Mouse (Mus musculus) kidney, postnatal 0 days (tissue): ENCODE results near the gene C1qtnf6. TPM values are rescaled to one million over a fixed set of nuclear protein-coding genes. Genes with fewer than 3 reads are reported as not detected.

Source experiments
- ATAC-seq: fragments of 200-750 bp; cut with Nextera tagmentation; replicated peaks from 2 replicates; pipeline ENCODE4 v1.8.0; 2017; ENCODE audit warnings: low read depth, moderate number of reproducible peaks, moderate TSS enrichment, moderate library complexity; ENCODE audit not compliant: low FRiP score
- DNase-seq: peaks from one replicate; pipeline ENCODE4 v3.0.0-alpha.2; 2016; ENCODE audit warnings: low spot score
- H3K27ac ChIP-seq: fragments of 300-500 bp; sonication (generic); 2 replicates; pipeline ENCODE4 v1.5.1; 2014; ENCODE audit warnings: mild to moderate bottlenecking
- H3K27me3 ChIP-seq: fragments of 300-500 bp; sonication (generic); 2 replicates; pipeline ENCODE4 v1.6.1; 2014; ENCODE audit warnings: low read length, mixed read lengths; ENCODE audit not compliant: insufficient read depth
- H3K36me3 ChIP-seq: fragments of 300-500 bp; sonication (generic); 2 replicates; pipeline ENCODE4 v1.6.1; 2014; ENCODE audit warnings: low read length, mixed read lengths; ENCODE audit not compliant: insufficient read depth
- H3K4me1 ChIP-seq: fragments of 300-500 bp; sonication (generic); replicated peaks from 2 replicates; pipeline ENCODE4 v1.6.1; 2014; ENCODE audit warnings: antibody characterized with exemption, low read length, mixed read lengths; ENCODE audit not compliant: insufficient read depth
- H3K4me2 ChIP-seq: fragments of 300-500 bp; sonication (generic); 2 replicates; pipeline ENCODE4 v1.6.1; 2014; ENCODE audit warnings: mild to moderate bottlenecking, low read length, moderate library complexity, mixed read lengths
- H3K4me3 ChIP-seq: fragments of 300-500 bp; sonication (generic); replicated peaks from 2 replicates; pipeline ENCODE4 v1.5.1; 2014; ENCODE audit warnings: low read depth, low read length
- H3K9ac ChIP-seq: fragments of 300-500 bp; sonication (generic); 2 replicates; pipeline ENCODE4 v1.6.1; 2014; ENCODE audit warnings: low read depth, low read length
- H3K9me3 ChIP-seq: fragments of 300-500 bp; sonication (generic); replicated peaks from 2 replicates; pipeline ENCODE4 v1.6.1; 2016; ENCODE audit warnings: low read length, inconsistent platforms, mixed read lengths
- CTCF ChIP-seq: IDR thresholded peaks from 2 replicates; pipeline ENCODE4 v1.5.1; 2016; ENCODE audit warnings: antibody characterized with exemption, low read depth, mild to moderate bottlenecking, moderate library complexity
- WGBS: fragments of 180-500 bp; shearing (Covaris S2); extraction: QIAGEN DNeasy Blood & Tissue Kit; methylation state at CpG from one replicate; pipeline ENCODE4 v1.1.7; 2014; 5-methylcytosine and 5-hydroxymethylcytosine counted together
- polyA plus RNA-seq: library from polyadenylated mRNA; unstranded; fragments of >200 nt; fragmentation: Nextera tagmentation; extraction: Ambion mirVana; gene quantifications from 2 replicates; pipeline ENCODE4 v1.2.1, GENCODE M21; 2015

Gene C1qtnf6
- polyA plus RNA-seq, 1 experiment from 2014 or later: 28.4 TPM

DNA sequence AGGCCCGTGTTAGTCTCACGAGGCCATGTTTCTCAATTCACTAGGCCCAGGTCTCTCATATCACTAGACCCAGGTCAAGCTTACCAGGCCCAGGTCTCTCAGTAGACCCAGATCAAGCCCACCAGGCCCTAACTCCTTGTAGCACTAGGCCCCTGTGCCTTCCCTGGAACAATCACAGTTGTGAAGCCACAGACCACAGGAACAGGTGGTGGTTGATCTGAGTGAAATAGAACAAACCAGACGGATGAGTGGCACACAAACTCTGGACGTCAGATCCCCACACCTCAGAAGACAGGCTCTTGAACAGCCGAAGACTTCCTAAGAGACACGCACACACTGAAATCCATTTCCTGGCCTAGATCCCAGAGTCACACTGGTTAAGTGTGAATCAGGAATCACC is 20.5 kb downstream of the C1qtnf6 start:
- Histone ChIP-seq H3K27ac (no peak overlapping the region), H3K9me3 (no peaks in the 10 kb centered on the region), H3K4me1 (no peaks in the 10 kb centered on the region; the same call in 1 of the 2 replicates), H3K36me3 (no peaks in the 10 kb centered on the region), H3K4me3 (no peak overlapping the region), H3K27me3 (no peaks in the 10 kb centered on the region), H3K9ac (no peak overlapping the region), H3K4me2 (no peak overlapping the region)
- ATAC-seq (no peak), DNase-seq (no peak)
- no peak for TF ChIP-seq CTCF
- WGBS: 82% methylated on average over 6 of the region's 6 CpGs

DNA sequence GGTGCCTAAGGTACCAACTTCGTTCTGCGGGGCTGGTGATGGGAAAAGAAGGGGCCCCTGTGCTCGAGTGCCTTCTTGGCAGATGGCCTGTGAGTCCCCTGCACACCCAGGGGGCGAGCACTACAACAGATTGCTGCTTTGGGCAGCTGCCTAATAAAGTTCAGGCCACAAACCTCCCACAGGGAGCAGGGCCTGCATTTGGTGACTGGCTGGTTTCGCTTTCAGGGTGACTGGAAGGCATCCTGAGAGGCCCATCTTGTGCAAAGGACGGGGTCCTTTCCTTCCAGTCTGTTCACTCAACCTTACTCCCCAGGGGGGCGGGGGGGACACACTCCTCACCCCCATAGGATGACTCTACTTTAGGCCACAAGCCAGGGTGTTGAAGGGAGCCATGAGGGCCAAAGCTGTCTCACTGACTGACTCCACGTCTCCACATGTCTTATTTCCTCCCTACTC is 21.1 kb downstream of the C1qtnf6 start:
- DNase-seq (no peak), ATAC-seq (no peak)
- Histone ChIP-seq H3K36me3 (no peaks in the 10 kb centered on the region), H3K27me3 (no peaks in the 10 kb centered on the region), H3K4me1 (no peaks in the 10 kb centered on the region; the same call in 1 of the 2 replicates), H3K4me2 (no peak overlapping the region), H3K9ac (no peak overlapping the region), H3K4me3 (no peak overlapping the region), H3K9me3 (no peaks in the 10 kb centered on the region), H3K27ac (no peak overlapping the region)
- TF ChIP-seq CTCF: no peak
- 65% methylated on average over 8 of the region's 8 CpGs for WGBS

DNA sequence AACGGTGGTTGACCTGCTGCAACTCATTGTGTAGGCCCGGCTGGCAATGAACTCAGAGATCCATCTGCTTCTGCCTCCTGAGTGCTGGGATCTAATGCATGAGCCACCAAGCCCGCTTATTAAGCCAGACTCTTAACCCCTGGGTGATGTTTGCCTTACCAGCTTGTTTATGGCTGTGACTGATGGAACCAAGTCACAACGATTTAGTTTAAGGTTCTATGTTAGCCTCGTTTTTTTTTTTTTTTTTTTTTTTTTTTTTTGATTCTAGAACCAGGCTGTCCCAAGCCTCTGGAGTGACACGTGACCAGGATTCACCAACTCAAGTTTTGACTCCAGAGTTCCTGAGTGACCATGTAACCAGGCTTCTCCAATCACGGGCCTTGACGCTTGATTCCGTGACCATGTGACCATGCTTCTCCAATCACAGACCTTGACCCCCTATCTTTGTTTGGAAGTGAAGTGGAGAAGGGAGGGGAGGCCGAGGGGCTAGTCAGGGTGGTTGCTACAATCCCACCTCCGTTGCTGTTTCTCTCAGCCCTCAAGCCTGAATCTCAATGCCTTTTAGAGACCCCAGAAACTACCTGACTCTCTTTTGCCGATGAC is 21.8 kb downstream of the C1qtnf6 start:
- no peak for TF ChIP-seq CTCF
- no peaks in the 10 kb centered on the region for H3K36me3 ChIP-seq
- H3K4me2 ChIP-seq: no peak overlapping the region
- 57% methylated on average over 12 of the region's 12 CpGs for WGBS
- H3K9ac ChIP-seq: no peak overlapping the region
- no peak for DNase-seq
- H3K4me1 ChIP-seq: no peaks in the 10 kb centered on the region; the same call in 1 of the 2 replicates
- no peak overlapping the region for H3K4me3 ChIP-seq
- no peaks in the 10 kb centered on the region for H3K9me3 ChIP-seq
- H3K27ac ChIP-seq: no peak overlapping the region
- no peaks in the 10 kb centered on the region for H3K27me3 ChIP-seq
- ATAC-seq: no peak

DNA sequence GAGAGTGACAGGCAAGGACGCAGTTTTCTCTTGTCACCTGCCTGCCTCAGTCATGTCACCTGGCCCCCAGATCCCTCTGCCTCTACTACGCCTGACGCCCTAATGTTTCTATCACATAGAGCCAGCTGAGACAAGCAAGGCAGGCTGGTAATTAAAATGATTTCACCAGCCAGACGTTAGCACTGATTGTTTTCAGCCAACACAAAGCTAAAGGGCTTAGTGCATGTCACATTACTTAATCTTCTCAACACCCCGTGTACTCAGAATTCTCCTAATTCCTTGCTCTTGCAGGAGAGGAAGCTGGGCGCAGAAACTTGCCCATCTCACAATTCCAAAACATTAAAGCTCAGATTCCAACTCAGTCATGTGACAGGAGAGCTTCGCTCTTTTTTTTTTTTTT is 22.8 kb downstream of the C1qtnf6 start:
- H3K4me3 ChIP-seq: no peak overlapping the region
- no peak overlapping the region for H3K9ac ChIP-seq
- no peak for TF ChIP-seq CTCF
- no peaks in the 10 kb centered on the region for H3K27me3 ChIP-seq
- H3K4me1 ChIP-seq: no peaks in the 10 kb centered on the region; the same call in 1 of the 2 replicates
- no peaks in the 10 kb centered on the region for H3K36me3 ChIP-seq
- 68% methylated on average over 7 of the region's 7 CpGs for WGBS
- no peak overlapping the region for H3K27ac ChIP-seq
- DNase-seq (no peak), ATAC-seq (no peak)
- no peaks in the 10 kb centered on the region for H3K9me3 ChIP-seq
- no peak overlapping the region for H3K4me2 ChIP-seq

DNA sequence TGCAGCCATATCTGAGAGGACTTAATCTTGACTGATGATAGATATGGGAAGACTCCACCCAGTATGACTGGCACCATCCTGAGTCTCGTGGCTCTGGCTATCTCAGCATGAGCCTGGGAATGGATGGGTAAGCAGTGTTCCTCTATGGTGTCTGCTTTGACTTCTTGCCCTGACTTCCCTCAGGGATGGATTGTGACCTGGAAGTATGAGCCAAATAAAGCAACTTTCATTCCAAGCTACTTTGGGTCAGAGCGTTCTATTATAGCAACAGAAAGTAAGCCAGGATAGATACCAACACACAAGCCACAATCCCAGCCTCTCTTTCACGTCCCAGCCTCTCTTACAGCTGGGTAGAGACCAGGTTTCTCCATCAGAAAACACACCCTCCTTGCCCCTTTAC is 25.7 kb downstream of the C1qtnf6 start:
- WGBS: 76% methylated on average over 3 of the region's 3 CpGs
- TF ChIP-seq CTCF: no peak
- Histone ChIP-seq H3K4me2 (no peak overlapping the region), H3K4me3 (no peak overlapping the region), H3K4me1 (no peaks in the 10 kb centered on the region), H3K27me3 (no peaks in the 10 kb centered on the region), H3K9ac (no peak overlapping the region), H3K9me3 (no peaks in the 10 kb centered on the region), H3K27ac (no peak overlapping the region), H3K36me3 (no peaks in the 10 kb centered on the region)
- no peak for DNase-seq
- no peak for ATAC-seq

DNA sequence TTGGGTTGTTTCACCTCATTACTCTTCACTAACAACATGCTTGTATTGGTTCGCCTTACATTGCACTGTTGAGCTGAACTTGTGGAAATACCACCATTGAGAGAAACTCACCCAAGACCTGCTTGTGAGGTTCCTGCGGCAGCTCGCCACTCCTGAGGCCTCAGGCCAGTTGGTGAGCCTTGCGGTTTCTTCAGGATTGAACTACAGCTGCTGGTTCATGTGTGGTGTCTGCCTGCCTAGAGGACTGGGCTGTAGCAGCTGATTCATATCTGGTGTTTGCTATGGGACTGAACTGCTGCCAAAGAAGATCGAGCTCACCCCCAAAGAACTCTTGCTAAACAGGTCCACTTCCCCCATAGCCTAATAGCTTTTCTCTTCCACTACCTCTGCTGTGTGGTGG is 26.4 kb downstream of the C1qtnf6 start:
- no peak overlapping the region for H3K9ac ChIP-seq
- H3K36me3 ChIP-seq: no peaks in the 10 kb centered on the region
- no peak overlapping the region for H3K4me2 ChIP-seq
- no peak for TF ChIP-seq CTCF
- DNase-seq (no peak), ATAC-seq (no peak)
- H3K9me3 ChIP-seq: no peaks in the 10 kb centered on the region
- no peak overlapping the region for H3K27ac ChIP-seq
- no peaks in the 10 kb centered on the region for H3K27me3 ChIP-seq
- no peak overlapping the region for H3K4me3 ChIP-seq
- 88% methylated on average over 5 of the region's 5 CpGs for WGBS
- H3K4me1 ChIP-seq: no peaks in the 10 kb centered on the region

DNA sequence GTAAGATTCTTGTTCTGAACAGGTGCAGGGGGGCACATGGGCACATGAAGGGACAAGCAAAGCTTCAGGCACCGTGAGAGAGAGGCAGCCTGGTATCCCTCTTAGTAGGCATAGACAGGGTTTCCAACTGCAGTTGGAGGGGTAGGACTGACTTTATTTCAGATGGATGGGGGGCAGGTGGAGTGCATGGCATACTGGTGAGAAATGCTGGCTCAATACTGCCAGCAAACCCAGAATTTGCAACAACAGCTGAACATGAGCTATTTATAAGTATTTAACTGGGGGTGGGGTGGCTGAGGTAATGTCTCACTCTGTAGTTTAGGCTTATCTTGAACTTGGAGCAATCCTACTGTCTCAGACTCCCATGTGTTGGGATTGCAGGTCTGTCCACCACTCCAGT is 27.2 kb downstream of the C1qtnf6 start:
- Histone ChIP-seq H3K27me3 (no peaks in the 10 kb centered on the region), H3K27ac (no peak overlapping the region), H3K9me3 (no peaks in the 10 kb centered on the region), H3K4me3 (no peak overlapping the region), H3K36me3 (no peaks in the 10 kb centered on the region), H3K4me2 (no peak overlapping the region), H3K9ac (no peak overlapping the region), H3K4me1 (no peaks in the 10 kb centered on the region)
- no peak for ATAC-seq
- WGBS: 89% methylated on average over 1 of the region's 1 CpGs
- TF ChIP-seq CTCF: no peak
- DNase-seq: no peak
